Mouse (Mus musculus) G1E (cell line): ENCODE measurements around the gene Slc31a1. TPM values are rescaled to one million over a fixed set of nuclear protein-coding genes. Genes with fewer than 3 reads are reported as not detected.

Experiments used
- ATAC-seq: 2 replicates; pipeline ENCODE4 v1.8.0; 2016; ENCODE audit warnings: mild to moderate bottlenecking; ENCODE audit not compliant: insufficient number of reproducible peaks, poor library complexity, low FRiP score, severe bottlenecking; ENCODE audit errors: extremely low read depth
- DNase-seq: peaks from one replicate; pipeline ENCODE4 v3.0.0; 2012; ENCODE audit warnings: low spot score
- H3K27me3 ChIP-seq: 2 replicates; pipeline ENCODE4 v1.6.1; 2012; ENCODE audit warnings: mild to moderate bottlenecking, low read length, inconsistent platforms; ENCODE audit not compliant: insufficient read depth
- H3K36me3 ChIP-seq: replicated peaks from 2 replicates; pipeline ENCODE3; 2012; ENCODE audit warnings: mild to moderate bottlenecking, inconsistent platforms
- H3K4me1 ChIP-seq: 2 replicates; pipeline ENCODE4 v1.6.1; 2012; ENCODE audit warnings: low read depth, low read length, inconsistent platforms, mixed read lengths; ENCODE audit not compliant: insufficient read depth
- H3K4me3 ChIP-seq: 2 replicates; pipeline ENCODE4 v1.5.1; 2012; ENCODE audit warnings: low read depth, mild to moderate bottlenecking, inconsistent platforms, low read length, moderate library complexity, mixed read lengths
- H3K9me3 ChIP-seq: replicated peaks from 2 replicates; pipeline ENCODE4 v1.6.1; 2012; ENCODE audit warnings: inconsistent platforms
- CTCF ChIP-seq: IDR thresholded peaks from 2 replicates; pipeline ENCODE4 v1.5.1; 2012; ENCODE audit warnings: low read depth, low read length, inconsistent platforms, mixed read lengths
- GATA1 ChIP-seq: IDR thresholded peaks from 2 replicates; pipeline ENCODE4 v1.6.1; 2012; ENCODE audit warnings: borderline replicate concordance, low read length, inconsistent platforms, mixed read lengths
- GATA2 ChIP-seq: IDR thresholded peaks from 2 replicates; pipeline ENCODE4 v1.6.1; 2012; ENCODE audit warnings: low read depth, low read length, inconsistent platforms, borderline replicate concordance
- POLR2AphosphoS5 ChIP-seq: IDR thresholded peaks from 2 replicates; pipeline ENCODE4 v1.6.1; 2012; ENCODE audit warnings: low read depth, low read length, inconsistent platforms; ENCODE audit not compliant: insufficient replicate concordance
- TAL1 ChIP-seq: conservative IDR thresholded peaks from 2 replicates; pipeline ENCODE4 v1.6.1; 2012; ENCODE audit warnings: low read depth, low read length, inconsistent platforms, mixed read lengths
- polyA plus RNA-seq: library from polyadenylated mRNA; stranded (reverse); fragments of >175 nt; gene quantifications from 2 replicates; pipeline ENCODE4 v1.2.3, GENCODE M21; 2012
- total RNA-seq, 2 experiments: library from RNA; stranded (forward) in 1 of 2; stranded (reverse) in 1 of 2; fragments of 200-1000 nt in 1 of 2; fragments of >200 nt in 1 of 2; fragmentation: Nextera tagmentation in 1 of 2; gene quantifications; 2 replicates each; pipeline ENCODE4 v1.2.3; 2014 to 2017

The Slc31a1 gene
- total and polyA plus RNA-seq, 3 experiments: 3.4 to 47.5 (median 30.4) TPM

- Histone ChIP-seq H3K27me3 (no peaks in the 10 kb centered on the region), H3K9me3 (no peaks in the 10 kb centered on the region), H3K4me3 (no peak overlapping the region), H3K4me1 (peaks cover 6% of the 10 kb centered on the region), H3K36me3 (peaks cover 99% of the 10 kb centered on the region)
- TF ChIP-seq POLR2AphosphoS5: no peak
- no peak for TF ChIP-seq CTCF
- TF ChIP-seq GATA1: no peak
- TF ChIP-seq GATA2: no peak
- TF ChIP-seq TAL1: no peak
- DNase-seq: no peak
- peak; percentile 49 for ATAC-seq
These were observed 37.8 kb upstream of the Slc31a1 start for GRCm38 (mm10) chr4:62322684-62323083.

GRCm38 (mm10) chr4:62326111-62326510 is 34.4 kb upstream of the Slc31a1 start:
- H3K36me3 ChIP-seq: peaks cover 94% of the 10 kb centered on the region
- H3K4me1 ChIP-seq: peaks cover 9% of the 10 kb centered on the region
- ATAC-seq (no peak), DNase-seq (no peak)
- H3K4me3 ChIP-seq: no peak overlapping the region
- H3K9me3 ChIP-seq: no peaks in the 10 kb centered on the region
- no peaks in the 10 kb centered on the region for H3K27me3 ChIP-seq
- TF ChIP-seq TAL1: no peak
- TF ChIP-seq GATA1: no peak
- no peak for TF ChIP-seq GATA2
- TF ChIP-seq POLR2AphosphoS5: no peak
- TF ChIP-seq CTCF: no peak

- H3K9me3 ChIP-seq: no peaks in the 10 kb centered on the region
- H3K27me3 ChIP-seq: no peaks in the 10 kb centered on the region
- peaks cover 3% of the 10 kb centered on the region; the same call in 1 of the 2 replicates for H3K4me1 ChIP-seq
- TF ChIP-seq CTCF: no peak
- TF ChIP-seq POLR2AphosphoS5: no peak
- no peak for TF ChIP-seq TAL1
- no peak for TF ChIP-seq GATA2
- TF ChIP-seq GATA1: no peak
- peaks cover 93% of the 10 kb centered on the region for H3K36me3 ChIP-seq
- DNase-seq (no peak), ATAC-seq (peak; percentile 37; the same call in 1 of the 2 replicates)
- no peak overlapping the region for H3K4me3 ChIP-seq
These were observed 31.4 kb upstream of the Slc31a1 start for GRCm38 (mm10) chr4:62328941-62329660.

GRCm38 (mm10) chr4:62331977-62332376 is 28.6 kb upstream of the Slc31a1 start:
- Histone ChIP-seq H3K9me3 (no peaks in the 10 kb centered on the region), H3K27me3 (no peaks in the 10 kb centered on the region), H3K4me3 (no peak overlapping the region), H3K36me3 (peaks cover 89% of the 10 kb centered on the region), H3K4me1 (peaks cover 3% of the 10 kb centered on the region; the same call in 1 of the 2 replicates)
- DNase-seq (no peak), ATAC-seq (no peak)
- TF ChIP-seq GATA2 (no peak), CTCF (no peak), POLR2AphosphoS5 (no peak), TAL1 (no peak), GATA1 (no peak)

GRCm38 (mm10) chr4:62338536-62338935 is 22.0 kb upstream of the Slc31a1 start:
- no peak for TF ChIP-seq TAL1
- TF ChIP-seq GATA2: no peak
- no peak for TF ChIP-seq CTCF
- TF ChIP-seq GATA1: no peak
- no peak for TF ChIP-seq POLR2AphosphoS5
- no peak for ATAC-seq
- Histone ChIP-seq H3K36me3 (peaks cover 89% of the 10 kb centered on the region), H3K4me3 (no peak overlapping the region), H3K4me1 (no peaks in the 10 kb centered on the region), H3K9me3 (no peaks in the 10 kb centered on the region), H3K27me3 (no peaks in the 10 kb centered on the region)
- DNase-seq: no peak

- Histone ChIP-seq H3K27me3 (no peaks in the 10 kb centered on the region), H3K4me1 (peaks cover 2% of the 10 kb centered on the region; the same call in 1 of the 2 replicates), H3K36me3 (peaks cover 90% of the 10 kb centered on the region), H3K9me3 (no peaks in the 10 kb centered on the region), H3K4me3 (no peak overlapping the region)
- TF ChIP-seq CTCF (0 out of 2 replicates have a peak, but pooled peaks have one; percentile 17), POLR2AphosphoS5 (no peak)
- ATAC-seq: no peak; the same call in 1 of the 2 replicates
- DNase-seq: no peak
These were observed 16.5 kb upstream of the Slc31a1 start for GRCm38 (mm10) chr4:62344000-62344399.
